Mouse (Mus musculus) lung, postnatal 14 days (tissue): ENCODE results near the gene Ssbp1.

Experiments
- DNase-seq: peaks from one replicate; pipeline ENCODE4 v3.0.0; 2021

Gene Ssbp1

GRCm38 (mm10) chr6:40471720-40472010 is 513 bp downstream of the Ssbp1 start:
- no peak for DNase-seq

GRCm38 (mm10) chr6:40476132-40476531 is 5.0 kb downstream of the Ssbp1 start:
- DNase-seq = no peak

- DNase-seq = no peak
Observed at GRCm38 (mm10) chr6:40479705-40480104, 8.6 kb downstream of the Ssbp1 start.

- no peak for DNase-seq
Observed at GRCm38 (mm10) chr6:40482318-40482717, 11.2 kb downstream of the Ssbp1 start.

GRCm38 (mm10) chr6:40490933-40491332 is 19.8 kb downstream of the Ssbp1 start, which contains the start of gene Tas2r137:
Gene Tas2r137 (plus strand): TSS chr6:40491233.
- no peak for DNase-seq

GRCm38 (mm10) chr6:40493229-40493628 is 22.1 kb downstream of the Ssbp1 start, which contains the start of gene Tas2r108:
Gene Tas2r108 (plus strand): TSS chr6:40493529.
- no peak for DNase-seq

- no peak for DNase-seq
Observed at GRCm38 (mm10) chr6:40519408-40519807, 48.3 kb downstream of the Ssbp1 start, which contains the start of gene Prss37. Gene Prss37 (minus strand): TSS chr6:40519508.
